Mouse (Mus musculus) cortical plate, adult 2 months (tissue): ENCODE results near the gene Krt24.

Experiments
- CTCF ChIP-seq: fragments of 200-500 bp; IDR thresholded peaks from 2 replicates; pipeline ENCODE4 v1.5.1; 2011; ENCODE audit warnings: mild to moderate bottlenecking, control low read depth, low read length; ENCODE audit not compliant: insufficient read depth; ENCODE audit errors: extremely low read depth
- POLR2A ChIP-seq: fragments of 200-500 bp; IDR thresholded peaks from 2 replicates; pipeline ENCODE4 v1.6.1; 2011; ENCODE audit warnings: mild to moderate bottlenecking, low read length, control low read depth; ENCODE audit not compliant: insufficient read depth; ENCODE audit errors: extremely low read depth

- TF ChIP-seq CTCF (no peak), POLR2A (no peak)
Observed at GRCm38 (mm10) chr11:99319127-99319526, 34.1 kb upstream of the Krt24 start.
